Mouse (Mus musculus) left cerebral cortex, postnatal 14 days (tissue): ENCODE data around the gene Kbtbd6. TPM values are rescaled to one million over a fixed set of nuclear protein-coding genes. Genes with fewer than 3 reads are reported as not detected.

Source experiments
- DNase-seq, 2 experiments: peaks; one replicate each; pipeline ENCODE4 v3.0.0; 2021 to 2022; ENCODE audit warnings: low spot score in 2 of 2, mixed read lengths in 1 of 2
- intact Hi-C: fragments of 180-260 bp; cut with DNase I; formaldehyde crosslinking; loops from one replicate; pipeline ENCODE4 v1.15.1; 2025
- total RNA-seq, 2 experiments: library from RNA; stranded (reverse); gene quantifications; 2 replicates each; pipeline ENCODE4 v1.2.3; 2021

The Kbtbd6 gene
- total RNA-seq, 2 experiments from 2014 or later: 0.99 to 1.4 TPM

- intact Hi-C loops: loop anchor here (5.0 kb wide), 1 partner anchor 82 kb away; no protein-coding TSS in a partner anchor
- peak; percentile 93 to 95 for DNase-seq
Measured at GRCm38 (mm10) chr14:79480624-79481338, 29.1 kb downstream of the Kbtbd6 start, which contains the start of gene Elf1. TSS of gene Elf1 (plus strand) at chr14:79481194.

DNA sequence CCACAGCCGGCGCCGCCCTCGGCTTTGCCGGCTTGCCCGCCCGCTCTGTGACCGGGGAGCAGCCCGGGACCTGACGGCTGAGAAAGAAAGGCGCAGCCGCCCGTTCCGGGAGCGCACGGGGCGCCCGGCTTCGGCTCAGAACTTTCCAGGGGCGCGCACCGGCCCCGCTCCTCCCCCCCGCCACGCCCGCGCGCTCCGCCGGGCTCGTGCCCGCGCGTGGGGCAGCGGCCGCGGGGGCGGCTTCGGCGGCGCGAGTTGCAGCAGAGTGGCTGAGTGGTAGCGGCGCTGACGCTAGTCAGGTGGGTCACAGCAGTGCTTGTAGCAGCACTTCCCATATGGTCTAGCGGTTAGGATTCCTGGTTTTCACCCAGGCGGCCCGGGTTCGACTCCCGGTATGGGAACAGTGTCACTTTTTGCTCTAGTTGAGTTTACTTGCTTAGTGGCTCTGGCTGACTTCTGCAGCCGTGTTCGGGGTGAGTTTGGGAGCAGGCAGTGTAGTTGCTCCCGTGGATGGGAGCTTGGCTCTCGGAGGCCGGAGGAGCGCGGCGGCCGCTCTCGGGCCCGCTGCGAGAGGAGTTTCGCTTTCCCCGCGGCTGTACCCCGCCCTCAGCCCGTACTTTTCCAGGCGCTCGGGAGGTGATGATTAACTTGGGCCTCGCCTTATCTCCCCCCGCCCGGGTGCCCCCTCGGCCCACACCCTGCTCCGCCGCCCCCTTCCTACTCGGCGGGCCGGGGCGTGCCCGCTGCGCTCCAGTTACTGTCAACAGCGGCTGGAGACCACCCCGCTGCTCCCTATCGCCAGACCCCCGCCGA is 29.9 kb downstream of the Kbtbd6 start, which contains the start of gene Wbp4:
Gene Wbp4 (minus strand): TSS at position 182 of the 813 bp plus-strand sequence.
- DNase-seq: peak; percentile 95 to 97
- intact Hi-C loops: loop anchor here (5.0 kb wide), 1 partner anchor 81 kb away; no protein-coding TSS in a partner anchor

DNA sequence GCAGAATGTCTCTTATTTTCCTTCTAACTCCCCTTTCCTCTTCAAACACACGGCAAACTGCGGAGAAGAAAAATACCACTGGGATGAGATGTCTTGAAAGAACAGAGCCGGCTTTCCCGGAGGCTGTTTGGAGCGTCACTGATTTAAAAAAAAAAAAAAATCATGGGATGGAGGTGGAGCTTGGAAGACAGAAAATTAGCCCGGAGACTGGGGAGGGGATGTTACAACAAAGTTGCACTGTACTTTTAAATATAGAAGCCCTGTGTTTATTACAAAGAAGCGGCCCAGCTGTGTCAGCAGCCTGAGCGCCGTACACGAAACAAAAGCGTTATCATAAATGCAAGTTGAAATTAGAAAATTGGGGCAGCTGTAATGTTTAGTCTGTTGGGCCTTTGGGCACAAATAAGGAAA is 30.6 kb downstream of the Kbtbd6 start:
- intact Hi-C loops: loop anchor here (5.0 kb wide), 1 partner anchor 80 kb away; no protein-coding TSS in a partner anchor
- DNase-seq: peak; percentile 44 to 57

DNA sequence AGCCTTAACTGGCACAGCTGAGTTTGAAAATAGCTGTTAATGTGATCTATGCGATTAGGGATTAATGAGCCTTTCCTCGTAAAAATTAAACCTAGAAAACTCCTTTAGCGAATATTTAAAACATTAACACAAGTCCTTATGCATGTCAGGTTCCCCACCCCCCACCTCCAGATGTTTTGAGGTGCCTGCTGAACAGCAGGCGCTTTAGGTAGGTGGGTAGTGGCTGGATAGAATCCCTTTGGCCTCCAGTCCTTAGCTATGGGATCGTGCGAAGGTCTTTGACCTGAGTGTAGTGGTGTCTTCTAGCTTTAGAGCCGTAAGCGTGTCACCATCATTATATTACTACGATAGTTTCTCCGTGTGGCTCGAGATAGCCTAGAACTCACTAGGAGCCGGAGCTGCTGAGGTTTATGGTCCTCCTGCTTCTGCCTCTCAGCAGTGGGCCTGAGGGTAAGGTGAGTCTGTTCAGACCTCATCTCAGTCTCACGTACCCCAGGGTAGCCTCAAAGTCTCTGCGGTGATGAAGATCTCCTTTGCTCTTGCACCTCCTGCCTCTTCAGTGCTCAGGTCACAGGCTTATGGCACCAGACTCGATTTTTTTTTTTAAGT is 31.2 kb downstream of the Kbtbd6 start:
- intact Hi-C loops: loop anchor here (5.0 kb wide), 1 partner anchor 79 kb away; no protein-coding TSS in a partner anchor
- DNase-seq: no peak

DNA sequence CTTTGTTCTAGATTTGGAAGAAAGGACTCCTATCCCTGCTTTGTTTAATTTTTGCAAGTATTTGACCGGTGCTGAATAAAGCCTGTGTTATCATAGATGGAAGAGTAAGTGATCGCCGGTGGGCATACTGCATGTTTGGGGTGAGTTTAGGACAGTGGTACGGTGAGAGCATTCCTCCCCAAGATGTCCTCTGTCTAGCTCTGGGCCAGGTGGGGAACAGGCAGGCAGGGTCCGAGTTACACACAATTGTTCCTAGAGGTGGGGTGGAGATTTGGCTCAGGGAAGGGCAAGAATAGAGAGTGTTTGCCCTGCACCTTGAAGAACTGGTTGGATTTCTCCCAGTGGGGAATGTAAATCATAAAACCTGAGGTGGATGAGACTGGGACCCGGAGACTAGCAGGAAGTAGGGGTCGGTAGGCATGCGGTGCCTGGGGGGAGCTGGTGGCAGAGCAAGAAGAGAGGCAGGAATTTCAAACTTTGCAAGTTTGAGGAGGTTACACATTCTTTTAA is 32.0 kb downstream of the Kbtbd6 start:
- no peak for DNase-seq
- intact Hi-C loops: loop anchor here (5.0 kb wide), 1 partner anchor 79 kb away; no protein-coding TSS in a partner anchor

DNA sequence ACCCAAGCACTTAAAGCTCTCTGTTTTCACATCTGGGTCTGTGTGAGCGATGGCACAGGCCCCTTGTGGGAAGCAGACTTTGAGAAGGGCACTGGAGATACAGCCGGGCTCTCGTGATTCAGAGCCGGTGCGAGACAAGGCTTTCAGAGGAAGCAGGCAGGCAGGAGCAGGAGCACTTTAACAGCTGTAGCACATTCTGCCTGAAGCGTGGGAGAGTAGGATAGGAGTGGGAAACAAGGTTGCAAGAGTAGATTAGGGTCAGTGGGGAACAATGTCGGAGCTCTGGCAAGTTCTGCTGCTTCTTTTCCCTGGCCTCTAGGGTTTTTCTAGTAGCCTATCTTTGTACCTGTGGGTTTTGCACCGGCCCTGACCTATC is 35.0 kb downstream of the Kbtbd6 start:
- intact Hi-C loops: no loop called here
- DNase-seq: no peak

- peak; percentile 44 to 49 for DNase-seq
- intact Hi-C loops: no loop called here
Measured at GRCm38 (mm10) chr14:79486993-79487731, 35.5 kb downstream of the Kbtbd6 start.

GRCm38 (mm10) chr14:79488531-79488930 is 36.9 kb downstream of the Kbtbd6 start:
- DNase-seq: no peak
- intact Hi-C loops: no loop called here

GRCm38 (mm10) chr14:79489150-79489549 is 37.5 kb downstream of the Kbtbd6 start:
- intact Hi-C loops: no loop called here
- no peak for DNase-seq

- intact Hi-C loops: no loop called here
- no peak for DNase-seq
Measured at GRCm38 (mm10) chr14:79490246-79490645, 38.6 kb downstream of the Kbtbd6 start.

GRCm38 (mm10) chr14:79494349-79494748 is 42.7 kb downstream of the Kbtbd6 start:
- DNase-seq: no peak
- intact Hi-C loops: no loop called here

DNA sequence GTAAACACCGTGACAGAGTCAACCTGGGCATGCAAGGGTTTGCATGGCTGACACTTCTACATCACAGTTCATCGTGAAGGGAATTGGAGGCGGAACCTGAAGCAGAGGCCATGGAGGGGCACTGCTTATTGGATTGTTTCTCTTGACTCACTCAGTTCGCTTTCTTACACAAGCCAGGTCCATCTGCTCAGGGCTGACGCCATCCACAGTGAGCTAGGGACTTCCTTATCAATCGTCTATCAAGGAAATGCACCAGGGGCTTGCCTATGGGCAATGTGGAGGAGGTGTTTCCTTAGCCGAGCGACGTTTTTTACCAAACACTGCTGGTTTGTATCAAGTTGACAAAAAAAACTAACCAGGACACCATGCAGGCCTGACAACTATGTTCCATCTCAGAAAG is 47.7 kb downstream of the Kbtbd6 start:
- no peak for DNase-seq
- intact Hi-C loops: no loop called here

DNA sequence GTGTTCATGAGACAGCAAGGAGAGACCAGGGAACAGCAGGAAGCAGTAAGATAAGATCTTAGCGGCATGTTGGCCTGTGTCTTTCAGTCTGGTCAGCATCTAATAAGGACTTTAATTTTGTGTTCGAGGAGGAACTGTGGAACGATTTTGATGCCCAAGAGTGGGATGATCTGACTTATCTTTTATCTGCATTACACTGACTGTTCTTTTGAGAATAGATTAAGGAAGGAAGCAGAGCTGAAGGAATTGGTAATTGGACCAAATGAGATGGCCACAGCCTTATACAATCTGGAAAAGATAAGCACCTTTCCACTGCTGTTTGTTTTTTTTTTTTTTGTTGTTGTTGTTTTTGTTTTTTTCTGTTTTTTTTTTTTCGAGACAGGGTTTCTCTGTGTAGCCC is 49.1 kb downstream of the Kbtbd6 start:
- no peak for DNase-seq
- intact Hi-C loops: no loop called here

DNA sequence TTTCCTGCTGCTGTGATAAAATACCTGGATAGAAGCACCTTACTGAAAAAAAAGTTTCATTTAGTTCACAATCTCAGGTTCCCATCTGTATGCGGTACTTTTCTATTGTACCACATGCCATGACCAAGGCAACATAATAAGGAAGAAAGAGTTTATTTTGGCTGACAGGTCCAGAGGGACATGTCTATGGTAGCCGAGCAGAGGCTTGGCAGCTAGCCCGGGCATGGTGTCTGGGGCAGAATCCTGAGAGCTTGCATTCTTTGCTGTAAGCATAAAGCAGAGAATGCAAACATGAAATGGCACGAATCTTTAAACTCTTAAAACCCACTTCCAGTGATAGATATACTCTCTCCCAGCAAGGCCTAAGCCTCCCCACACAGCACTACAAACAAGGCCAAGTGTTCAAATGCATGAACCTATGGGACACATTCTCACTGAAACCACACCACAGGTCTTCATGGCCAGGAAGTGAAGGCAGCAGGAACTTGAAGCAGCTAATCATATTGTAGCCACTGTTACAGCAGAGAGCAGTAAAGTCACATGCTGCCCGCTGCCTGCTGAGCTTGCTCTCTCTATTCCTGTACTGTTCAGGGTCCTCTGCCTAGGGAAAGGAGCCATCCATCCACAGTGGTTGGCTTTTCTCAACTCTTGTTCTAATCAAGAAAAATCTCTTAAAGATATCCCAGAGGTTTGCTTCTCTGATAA is 51.9 kb downstream of the Kbtbd6 start:
- intact Hi-C loops: no loop called here
- DNase-seq: no peak

Other genes starting within 250 kb of the Kbtbd6 start
- not detected for gene Zfp957, start 204.5 kb upstream of the Kbtbd6 start, total RNA-seq
- 10 to 100 TPM; 42.7 to 43.2 TPM for gene Rgcc, start 150.2 kb upstream of the Kbtbd6 start, total RNA-seq
- gene Naa16, start 61.1 kb upstream of the Kbtbd6 start, total RNA-seq: 10 to 100 TPM; 11.8 to 14.1 TPM
- 1 to 10 TPM; 4.4 to 5.5 TPM for gene Mtrf1, start 54.1 kb upstream of the Kbtbd6 start, total RNA-seq
- 10 to 100 TPM; 38.9 to 40.8 TPM for gene Kbtbd7, start 25.3 kb upstream of the Kbtbd6 start, total RNA-seq
- 1 to 10 TPM; 4.3 to 5.4 TPM for gene Elf1, start 29.4 kb downstream of the Kbtbd6 start, total RNA-seq
- gene Wbp4, start 29.7 kb downstream of the Kbtbd6 start, total RNA-seq: 10 to 100 TPM; 40.9 to 44.9 TPM
- 10 to 100 TPM; 77.5 to 80.1 TPM for gene Sugt1, start 135.9 kb downstream of the Kbtbd6 start, total RNA-seq
- gene Cnmd, start 210.3 kb downstream of the Kbtbd6 start, total RNA-seq: 1 to 10 TPM; 1.1 to 1.2 TPM